Mouse (Mus musculus) intestine, embryonic 16.5 days (tissue): ENCODE data around the gene Ifne. TPM values are rescaled to one million over a fixed set of nuclear protein-coding genes. Genes with fewer than 3 reads are reported as not detected.

ENCODE experiments used
- ATAC-seq: fragments of 200-750 bp; cut with Nextera tagmentation; 2 replicates; pipeline ENCODE4 v1.8.0; 2017; ENCODE audit warnings: moderate TSS enrichment, moderate library complexity
- H3K27ac ChIP-seq: fragments of 300-500 bp; sonication (generic); 2 replicates; pipeline ENCODE4 v1.5.1; 2014; ENCODE audit warnings: mild to moderate bottlenecking, low read length
- H3K27me3 ChIP-seq: fragments of 300-500 bp; sonication (generic); replicated peaks from 2 replicates; pipeline ENCODE4 v1.6.1; 2014; ENCODE audit warnings: low read length, control low read depth, mixed read lengths; ENCODE audit not compliant: control insufficient read depth, insufficient read depth
- H3K36me3 ChIP-seq: fragments of 300-500 bp; sonication (generic); 2 replicates; pipeline ENCODE4 v1.6.1; 2014; ENCODE audit warnings: low read length, control low read depth; ENCODE audit not compliant: control insufficient read depth, insufficient read depth
- H3K4me1 ChIP-seq: fragments of 300-500 bp; sonication (generic); 2 replicates; pipeline ENCODE4 v1.6.1; 2014; ENCODE audit warnings: low read length, control low read depth, mixed read lengths; ENCODE audit not compliant: control insufficient read depth, insufficient read depth
- H3K4me2 ChIP-seq: fragments of 300-500 bp; sonication (generic); 2 replicates; pipeline ENCODE4 v1.6.1; 2014; ENCODE audit warnings: low read depth, low read length, control low read depth
- H3K4me3 ChIP-seq: fragments of 300-500 bp; sonication (generic); 2 replicates; pipeline ENCODE4 v1.5.1; 2014; ENCODE audit warnings: mild to moderate bottlenecking, low read length
- H3K9ac ChIP-seq: fragments of 300-500 bp; sonication (generic); 2 replicates; pipeline ENCODE4 v1.6.1; 2014; ENCODE audit warnings: low read depth, low read length
- H3K9me3 ChIP-seq: fragments of 300-500 bp; sonication (generic); 2 replicates; pipeline ENCODE4 v1.6.1; 2016; ENCODE audit warnings: low read length, control low read depth; ENCODE audit not compliant: control insufficient read depth
- WGBS: fragments of 180-500 bp; shearing (Covaris S2); extraction: QIAGEN DNeasy Blood & Tissue Kit; methylation state at CpG from one replicate; pipeline ENCODE4 v1.1.7; 2014; 5-methylcytosine and 5-hydroxymethylcytosine counted together
- polyA plus RNA-seq: library from polyadenylated mRNA; unstranded; fragments of >200 nt; fragmentation: Nextera tagmentation; extraction: Ambion mirVana; gene quantifications from 2 replicates; pipeline ENCODE4 v1.2.1, GENCODE M21; 2015

Ifne gene
- polyA plus RNA-seq, 1 experiment from 2014 or later, result not detected

- H3K36me3 ChIP-seq, result no peaks in the 10 kb centered on the region
- no peak for ATAC-seq
Observed at GRCm38 (mm10) chr4:88913984-88914383, 34.0 kb upstream of the Ifne start.

DNA sequence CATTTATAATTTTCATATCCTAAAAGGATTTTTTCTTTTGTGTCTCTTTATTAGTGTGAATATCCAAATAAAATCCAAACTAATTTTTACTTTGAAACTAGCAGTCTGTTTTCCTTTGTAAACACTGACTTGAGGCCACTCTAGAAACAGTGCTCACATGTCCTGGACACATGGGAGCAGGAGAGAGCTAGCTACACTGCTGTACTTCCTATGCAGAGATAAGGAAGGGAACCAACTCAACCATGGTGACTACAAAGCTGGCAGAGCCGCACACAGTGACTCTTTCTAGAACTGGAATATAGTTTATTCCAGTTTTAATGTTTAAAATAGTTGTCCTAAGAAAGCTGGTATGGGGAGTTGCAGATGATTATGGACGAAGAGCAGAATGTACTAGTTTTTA, 32.9 kb upstream of the Ifne start:
- H3K9ac ChIP-seq, result no peak overlapping the region
- no peak for ATAC-seq
- H3K4me1 ChIP-seq, result peaks cover 7% of the 10 kb centered on the region; the same call in 1 of the 2 replicates
- H3K9me3 ChIP-seq, result no peaks in the 10 kb centered on the region
- H3K36me3 ChIP-seq, result no peaks in the 10 kb centered on the region
- H3K4me3 ChIP-seq, result no peak overlapping the region
- no peak overlapping the region for H3K27ac ChIP-seq
- WGBS, result 75% methylated on average over 2 of the region's 2 CpGs
- H3K4me2 ChIP-seq, result no peak overlapping the region
- no peaks in the 10 kb centered on the region for H3K27me3 ChIP-seq

More at GRCm38 (mm10) chr4:88913984-88914383, 34.0 kb upstream of the Ifne start:
- Histone ChIP-seq H3K4me3 (no peak overlapping the region), H3K4me2 (no peak overlapping the region), H3K27me3 (no peaks in the 10 kb centered on the region), H3K4me1 (peaks cover 5% of the 10 kb centered on the region; the same call in 1 of the 2 replicates), H3K9me3 (no peaks in the 10 kb centered on the region), H3K9ac (no peak overlapping the region), H3K27ac (no peak overlapping the region)
- 55% methylated on average over 1 of the region's 1 CpGs for WGBS

DNA sequence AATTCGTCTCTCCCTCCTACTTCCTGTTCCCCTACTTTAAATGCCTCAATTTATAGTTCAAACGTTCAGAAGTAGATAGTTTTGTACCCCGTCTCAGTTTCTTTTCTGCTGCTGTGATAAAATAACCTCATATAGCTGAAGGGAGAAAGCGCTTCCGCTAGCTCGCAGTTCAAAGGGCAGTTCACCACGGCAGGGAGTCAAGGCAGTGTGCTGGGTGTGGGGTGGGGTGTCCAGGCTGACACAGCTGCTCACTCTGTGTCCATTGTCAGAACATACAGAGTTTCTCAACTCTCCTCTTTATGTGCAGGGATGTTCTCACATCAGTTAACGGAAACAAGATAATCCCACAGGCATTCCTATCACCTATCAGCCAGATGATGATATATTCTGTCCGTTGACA, 32.2 kb upstream of the Ifne start:
- H3K4me2 ChIP-seq, result 0 out of 2 replicates have a peak overlapping the region, but pooled peaks have one; percentile 9
- 52% methylated on average over 9 of the region's 9 CpGs for WGBS
- ATAC-seq, result peak; percentile 68
- no peaks in the 10 kb centered on the region for H3K27me3 ChIP-seq
- no peak overlapping the region for H3K9ac ChIP-seq
- no peak overlapping the region for H3K4me3 ChIP-seq
- no peaks in the 10 kb centered on the region for H3K9me3 ChIP-seq
- H3K36me3 ChIP-seq, result no peaks in the 10 kb centered on the region
- H3K4me1 ChIP-seq, result peaks cover 9% of the 10 kb centered on the region; the same call in 1 of the 2 replicates
- peak overlapping the region; percentile 37; the same call in 1 of the 2 replicates for H3K27ac ChIP-seq

DNA sequence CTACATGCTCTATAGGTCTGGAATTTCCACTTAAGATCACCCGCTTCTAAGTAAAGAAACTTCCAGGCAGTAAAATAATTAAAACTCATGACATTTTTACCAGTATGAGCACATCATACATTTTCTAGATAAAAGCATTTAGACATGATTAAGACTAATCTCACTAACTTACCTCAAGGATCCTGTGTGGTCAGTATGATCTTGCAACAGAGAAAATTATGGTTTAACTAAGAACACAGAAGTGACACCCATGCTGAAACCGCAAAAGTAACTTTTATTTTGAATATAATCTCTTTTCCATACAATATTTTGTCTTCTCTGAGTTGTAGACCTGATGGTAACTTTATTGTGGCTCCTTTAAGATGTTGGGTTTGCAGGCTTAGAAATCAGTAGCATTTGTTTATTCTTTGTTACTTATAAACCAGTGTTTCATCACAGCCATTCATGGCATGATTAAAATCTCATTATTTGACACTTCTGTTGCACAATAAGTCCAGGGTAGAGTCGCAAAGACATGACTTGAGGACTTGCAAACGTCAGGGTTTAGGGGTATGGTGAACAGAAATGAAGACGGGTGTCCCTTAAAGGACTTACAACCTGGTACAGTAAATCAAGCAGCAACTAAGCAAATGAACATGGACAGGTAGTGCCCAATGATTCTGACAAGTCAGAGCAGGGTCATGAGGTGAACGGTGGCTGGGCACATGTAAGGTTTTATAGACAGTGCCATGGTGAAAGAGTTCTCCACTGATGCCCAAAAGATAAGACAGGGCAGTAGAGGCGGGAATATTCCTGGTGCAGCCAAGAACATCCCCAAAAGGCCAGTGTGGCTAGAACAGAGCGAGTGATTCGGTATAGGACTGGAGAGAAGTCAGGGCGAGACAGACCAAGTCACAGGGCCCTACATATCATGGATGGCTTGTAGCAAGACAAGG, 29.9 kb upstream of the Ifne start:
- H3K36me3 ChIP-seq, result no peaks in the 10 kb centered on the region
- peak; percentile 50 for ATAC-seq
- H3K27me3 ChIP-seq, result no peaks in the 10 kb centered on the region
- H3K4me3 ChIP-seq, result no peak overlapping the region
- H3K4me1 ChIP-seq, result peaks cover 9% of the 10 kb centered on the region; the same call in 1 of the 2 replicates
- H3K27ac ChIP-seq, result peak overlapping the region; percentile 59
- 73% methylated on average over 10 of the region's 10 CpGs for WGBS
- no peak overlapping the region for H3K4me2 ChIP-seq
- H3K9ac ChIP-seq, result no peak overlapping the region
- no peaks in the 10 kb centered on the region for H3K9me3 ChIP-seq

- Histone ChIP-seq H3K27ac (no peak overlapping the region), H3K27me3 (no peaks in the 10 kb centered on the region), H3K4me1 (no peaks in the 10 kb centered on the region), H3K4me2 (no peak overlapping the region), H3K36me3 (no peaks in the 10 kb centered on the region), H3K9ac (no peak overlapping the region), H3K4me3 (no peak overlapping the region), H3K9me3 (no peaks in the 10 kb centered on the region)
- peak; percentile 96 for ATAC-seq
Observed at GRCm38 (mm10) chr4:88893201-88893754, 13.3 kb upstream of the Ifne start.

DNA sequence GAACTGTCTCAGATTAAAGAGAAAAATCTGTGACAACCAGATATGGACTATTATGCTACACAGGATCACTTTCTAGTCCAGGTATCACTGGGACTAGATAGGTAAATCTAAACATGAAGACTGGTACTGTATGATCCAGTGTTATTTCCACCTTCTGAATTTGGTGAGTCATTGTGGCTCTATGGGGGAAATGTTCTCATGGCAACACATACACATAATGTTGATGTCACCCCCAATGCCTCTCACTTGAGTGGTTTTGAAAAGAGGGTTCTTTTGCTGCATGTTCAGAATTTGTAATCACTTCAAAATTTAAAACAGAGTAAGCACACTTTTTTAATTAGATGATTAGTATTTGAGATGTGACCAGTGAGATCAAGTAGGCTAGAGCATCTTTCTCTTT, 8.2 kb upstream of the Ifne start:
- Histone ChIP-seq H3K4me3 (no peak overlapping the region), H3K27ac (no peak overlapping the region), H3K4me1 (no peaks in the 10 kb centered on the region), H3K9ac (no peak overlapping the region), H3K27me3 (no peaks in the 10 kb centered on the region), H3K4me2 (no peak overlapping the region), H3K9me3 (no peaks in the 10 kb centered on the region), H3K36me3 (no peaks in the 10 kb centered on the region)
- ATAC-seq, result no peak

DNA sequence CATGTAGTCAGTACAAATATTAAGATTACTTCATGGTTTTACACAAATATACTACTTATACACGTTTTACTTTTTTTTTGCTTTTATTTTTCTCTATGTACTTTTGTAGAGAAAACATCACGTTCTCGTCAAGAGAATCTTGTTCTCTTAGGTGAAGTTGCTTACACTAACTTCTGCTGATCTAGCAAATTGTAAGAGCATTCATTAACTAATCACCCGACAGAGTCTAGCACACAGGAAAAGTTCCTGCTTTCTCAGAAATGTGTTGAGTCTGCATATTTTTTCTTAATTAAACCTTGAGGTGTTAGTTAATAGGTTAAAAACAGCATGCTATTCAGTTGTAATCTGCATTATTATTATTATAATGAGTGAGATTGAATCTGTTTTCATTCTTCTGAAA, 1.2 kb downstream of the Ifne start:
- no peaks in the 10 kb centered on the region for H3K36me3 ChIP-seq
- H3K4me1 ChIP-seq, result no peaks in the 10 kb centered on the region
- H3K4me3 ChIP-seq, result no peak overlapping the region
- ATAC-seq, result no peak
- no peaks in the 10 kb centered on the region for H3K9me3 ChIP-seq
- 60% methylated on average over 4 of the region's 4 CpGs for WGBS
- no peaks in the 10 kb centered on the region for H3K27me3 ChIP-seq
- H3K27ac ChIP-seq, result no peak overlapping the region; the same call in 1 of the 2 replicates
- no peak overlapping the region for H3K4me2 ChIP-seq
- no peak overlapping the region for H3K9ac ChIP-seq

DNA sequence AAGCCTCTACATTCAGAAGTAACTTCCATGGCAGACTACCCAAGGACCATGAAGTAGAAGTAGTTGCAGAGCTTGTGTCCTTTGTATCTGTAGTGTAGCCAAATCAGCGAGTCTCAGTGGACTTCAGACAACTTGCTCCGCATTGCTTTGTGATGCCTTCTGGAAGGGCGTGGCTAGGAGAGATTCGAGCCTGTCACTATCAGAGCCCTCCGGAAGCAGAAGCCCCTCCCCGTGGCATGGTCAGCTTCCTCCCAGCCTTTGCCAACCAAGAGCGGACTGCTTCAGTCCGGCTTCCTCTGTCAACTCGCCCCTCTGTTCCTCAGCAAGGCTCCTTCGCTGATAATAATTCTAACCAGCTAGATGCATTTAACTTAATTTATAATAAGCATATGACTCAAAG, 1.8 kb downstream of the Ifne start:
- Histone ChIP-seq H3K4me2 (no peak overlapping the region), H3K9me3 (no peaks in the 10 kb centered on the region), H3K4me1 (no peaks in the 10 kb centered on the region), H3K9ac (no peak overlapping the region), H3K36me3 (no peaks in the 10 kb centered on the region), H3K4me3 (no peak overlapping the region), H3K27me3 (no peaks in the 10 kb centered on the region), H3K27ac (no peak overlapping the region; the same call in 1 of the 2 replicates)
- ATAC-seq, result peak; percentile 68
- 43% methylated on average over 10 of the region's 10 CpGs for WGBS

DNA sequence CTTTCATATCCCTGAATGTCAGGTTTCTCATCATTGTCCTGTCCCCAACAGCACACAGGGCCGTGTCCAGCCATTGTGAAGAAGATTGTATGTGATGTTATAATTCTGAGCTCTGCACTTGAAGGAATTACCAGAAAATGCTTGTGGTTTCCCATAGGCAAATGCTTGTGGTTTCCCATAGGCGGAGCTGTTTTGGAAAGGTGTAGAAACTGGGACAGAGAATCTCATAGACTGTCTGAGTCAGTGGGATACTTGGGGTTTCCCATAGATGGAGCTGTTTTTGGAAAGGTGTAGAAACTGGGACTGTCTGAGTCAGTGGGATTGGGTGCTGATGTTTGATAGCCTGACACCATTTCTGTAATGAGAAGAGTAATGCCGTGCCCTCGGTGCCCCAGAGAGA, 3.5 kb downstream of the Ifne start:
- WGBS, result 80% methylated on average over 4 of the region's 4 CpGs
- no peak for ATAC-seq

More for the DNA sequence above, 3.5 kb downstream of the Ifne start:
- Histone ChIP-seq H3K4me3 (no peak overlapping the region), H3K27me3 (no peaks in the 10 kb centered on the region), H3K27ac (no peak overlapping the region), H3K4me1 (no peaks in the 10 kb centered on the region), H3K4me2 (no peak overlapping the region), H3K9ac (no peak overlapping the region), H3K9me3 (no peaks in the 10 kb centered on the region), H3K36me3 (no peaks in the 10 kb centered on the region)
